Mouse (Mus musculus): ENCODE data around the gene Slc4a4.
"Not testable (repeated sequence)": the region's sequence is repeated elsewhere in the genome, so short reads cannot be mapped to it uniquely, and the experiment has no call there.

The Slc4a4 gene

GRCm38 (mm10) chr5:88960342-88961105, 73.9 kb downstream of the Slc4a4 start:
- DNase-seq (ENCODE audit: low spot score in 2 of 2): no peak

- no peak for DNase-seq (ENCODE audit: low spot score in 2 of 2)
These were observed 74.7 kb downstream of the Slc4a4 start for GRCm38 (mm10) chr5:88961351-88961761.

DNA sequence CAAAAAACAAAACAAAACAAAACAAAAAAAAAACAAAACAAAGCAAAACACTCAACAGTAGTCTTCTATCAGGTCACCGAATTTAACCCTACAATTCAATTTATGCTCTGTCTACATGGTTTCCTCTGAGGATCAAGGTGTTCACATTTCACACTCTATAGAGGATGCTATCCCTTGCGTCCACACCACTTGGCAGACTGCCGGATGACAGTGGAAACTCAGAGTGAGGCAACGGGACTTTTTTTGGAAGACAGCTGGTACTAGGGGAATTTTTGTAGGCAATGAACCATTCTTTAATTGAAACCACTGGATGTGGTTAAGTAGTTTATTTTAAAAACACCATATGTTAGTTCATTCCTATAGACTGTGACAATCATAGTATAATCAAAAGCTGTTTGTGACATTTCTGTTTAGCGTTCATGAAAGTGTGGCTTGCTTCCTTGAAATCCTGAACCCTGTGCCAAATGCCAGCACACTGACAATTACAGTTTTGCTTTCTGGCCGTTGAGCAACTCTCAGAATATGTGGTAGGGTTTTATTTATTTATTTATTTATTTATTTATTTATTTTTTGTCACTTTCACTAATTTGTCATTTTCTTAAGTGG, 78.2 kb downstream of the Slc4a4 start:
- no peak for DNase-seq (ENCODE audit: low spot score in 2 of 2)

DNA sequence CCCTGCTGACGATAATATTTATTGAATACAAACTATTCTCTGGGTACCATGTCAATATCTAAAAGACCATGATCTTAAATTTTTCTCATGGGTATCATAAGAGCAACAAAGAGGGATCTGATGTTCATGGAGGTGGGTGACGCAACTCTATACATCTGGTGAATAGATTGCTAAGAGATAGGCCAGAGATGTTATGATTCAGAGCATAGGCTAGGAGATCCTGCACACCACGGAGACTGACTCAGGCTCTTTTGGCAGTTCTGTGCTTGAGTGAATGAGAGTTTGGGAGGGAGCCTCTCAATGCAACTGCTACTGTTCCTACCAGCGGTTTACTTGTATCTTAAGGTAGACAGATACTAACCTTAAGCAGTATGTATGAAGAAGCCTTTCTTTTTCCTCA, 79.9 kb downstream of the Slc4a4 start:
- DNase-seq (ENCODE audit: low spot score in 2 of 2): no peak

DNA sequence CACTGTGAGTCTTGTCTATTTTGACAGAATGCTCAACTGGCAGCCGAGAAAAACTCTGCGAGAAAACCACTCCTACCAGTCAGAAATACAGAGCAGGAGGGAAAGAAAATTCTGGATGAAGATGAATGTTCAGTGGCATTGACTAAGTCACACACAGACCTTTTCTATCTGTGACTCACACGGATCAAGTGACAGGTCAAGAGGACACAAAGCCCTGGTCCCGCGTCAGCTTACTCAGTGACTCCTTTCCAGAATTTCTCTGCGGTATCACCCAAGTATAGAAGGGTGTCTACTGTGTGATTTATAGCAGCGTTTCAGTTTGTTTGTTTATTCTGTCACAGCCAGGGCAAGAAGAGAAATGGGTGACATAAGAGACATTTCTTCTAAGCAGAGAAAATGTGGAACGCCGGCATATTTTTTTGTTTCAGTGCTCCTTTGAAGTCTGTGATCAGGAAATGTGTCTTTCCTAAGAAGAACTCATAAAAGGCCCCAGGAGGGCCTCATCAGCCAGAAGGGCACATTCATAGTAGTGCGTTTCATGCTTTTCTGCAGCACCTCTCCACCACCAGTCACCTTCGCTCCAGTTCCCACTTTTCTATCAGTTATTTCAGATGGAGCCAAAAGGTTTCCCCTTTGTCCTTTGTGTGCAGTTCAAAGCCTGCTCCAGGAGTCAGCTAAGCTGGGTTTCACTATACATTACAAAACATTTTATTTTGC, 82.5 kb downstream of the Slc4a4 start:
- DNase-seq (ENCODE audit: low spot score in 2 of 2): no peak

DNA sequence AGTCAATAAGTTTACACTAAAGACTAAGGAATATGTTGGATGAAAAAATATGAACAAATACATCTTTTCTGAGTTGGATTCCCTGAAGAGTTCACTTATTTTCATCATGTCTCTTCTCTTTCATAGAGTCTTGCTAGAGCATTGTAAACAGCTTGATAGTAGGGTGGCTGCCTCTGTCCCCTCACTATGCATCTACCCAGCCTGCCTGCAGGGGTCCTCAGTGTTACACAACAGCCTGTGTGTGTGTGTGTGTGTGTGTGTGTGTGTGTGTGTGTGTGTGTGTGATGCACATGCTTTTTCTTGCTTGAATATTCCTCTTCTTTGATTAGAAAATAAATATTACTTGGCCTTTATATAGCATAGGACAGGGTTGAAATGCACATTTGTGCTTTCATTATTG, 84.9 kb downstream of the Slc4a4 start:
- no peak for DNase-seq (ENCODE audit: low spot score in 2 of 2)

- no peak for DNase-seq (ENCODE audit: low spot score in 2 of 2)
These were observed 85.7 kb downstream of the Slc4a4 start for GRCm38 (mm10) chr5:88972277-88972676.

- DNase-seq (ENCODE audit: low spot score in 2 of 2): no peak
These were observed 86.5 kb downstream of the Slc4a4 start for GRCm38 (mm10) chr5:88973130-88973529.

DNA sequence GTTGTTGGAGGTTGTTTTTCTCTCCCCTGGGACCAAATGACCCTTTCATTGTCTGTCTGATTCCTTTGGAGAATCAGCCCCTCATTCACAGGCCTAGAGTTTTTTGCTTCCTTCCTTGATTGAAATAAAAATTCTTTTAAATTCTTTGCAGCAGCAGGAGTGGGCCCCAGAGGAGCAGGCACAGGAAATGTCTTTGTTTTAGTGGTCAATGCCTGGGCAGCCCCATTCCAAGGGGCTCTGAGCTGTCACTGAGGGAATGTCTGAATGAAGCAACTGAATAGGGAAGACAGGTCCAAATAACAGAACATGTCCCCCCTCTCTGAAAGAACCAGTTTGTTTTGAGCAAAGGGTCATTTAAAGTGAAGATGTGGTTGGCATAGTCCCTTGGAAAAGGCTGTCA, 89.1 kb downstream of the Slc4a4 start:
- no peak for DNase-seq (ENCODE audit: low spot score in 2 of 2)

GRCm38 (mm10) chr5:88976428-88976827, 89.8 kb downstream of the Slc4a4 start:
- DNase-seq (ENCODE audit: low spot score in 2 of 2): no peak

DNA sequence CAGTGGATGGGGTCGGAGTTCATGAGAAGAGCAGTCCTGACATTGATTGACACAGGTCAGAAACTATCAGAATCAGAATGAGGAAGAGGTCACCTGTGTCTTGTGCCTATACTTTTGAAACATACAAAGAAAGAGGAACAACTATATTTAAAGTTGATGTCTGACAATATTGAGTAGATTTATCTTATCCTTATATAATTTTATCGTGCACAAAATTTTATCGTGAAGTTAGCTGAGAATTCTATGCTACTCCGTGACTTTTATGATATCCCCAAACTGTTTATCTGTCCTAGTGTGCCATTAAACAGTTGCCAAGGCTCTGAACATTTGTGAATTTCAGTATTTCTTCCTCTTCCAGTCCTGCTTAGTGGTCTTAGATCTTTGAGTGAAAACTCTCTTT, 94.1 kb downstream of the Slc4a4 start:
- no peak for DNase-seq (ENCODE audit: low spot score in 2 of 2)

- no peak for DNase-seq (ENCODE audit: low spot score in 2 of 2)
These were observed 94.8 kb downstream of the Slc4a4 start for GRCm38 (mm10) chr5:88981243-88982014.

GRCm38 (mm10) chr5:88982040-88982736, 95.6 kb downstream of the Slc4a4 start:
- no peak for DNase-seq (ENCODE audit: low spot score in 2 of 2)

- no peak for DNase-seq (ENCODE audit: low spot score in 2 of 2)
These were observed 96.6 kb downstream of the Slc4a4 start for GRCm38 (mm10) chr5:88983170-88983569.

- no peak for DNase-seq (ENCODE audit: low spot score in 2 of 2)
These were observed 97.0 kb downstream of the Slc4a4 start for GRCm38 (mm10) chr5:88983652-88984051.

DNA sequence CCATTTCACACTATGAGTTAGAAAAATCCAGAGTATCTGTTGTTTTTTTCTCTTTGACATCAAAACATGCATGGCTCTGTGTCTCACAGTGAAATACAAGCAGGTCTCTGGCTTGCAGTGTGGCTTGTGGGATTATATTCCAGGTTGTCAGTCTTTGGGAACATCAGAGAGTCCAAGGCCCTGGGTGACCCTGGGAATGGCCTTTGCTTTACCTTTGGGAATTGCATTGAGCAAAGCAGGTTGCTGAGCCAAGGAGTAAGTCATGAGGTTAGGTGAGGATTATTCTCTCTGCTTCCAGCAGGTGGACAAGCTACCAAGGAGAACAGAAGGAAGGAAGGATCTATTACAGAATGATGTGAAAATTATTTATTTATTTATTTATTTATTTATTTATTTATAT, 102.4 kb downstream of the Slc4a4 start:
- DNase-seq (ENCODE audit: low spot score in 2 of 2): no peak

DNA sequence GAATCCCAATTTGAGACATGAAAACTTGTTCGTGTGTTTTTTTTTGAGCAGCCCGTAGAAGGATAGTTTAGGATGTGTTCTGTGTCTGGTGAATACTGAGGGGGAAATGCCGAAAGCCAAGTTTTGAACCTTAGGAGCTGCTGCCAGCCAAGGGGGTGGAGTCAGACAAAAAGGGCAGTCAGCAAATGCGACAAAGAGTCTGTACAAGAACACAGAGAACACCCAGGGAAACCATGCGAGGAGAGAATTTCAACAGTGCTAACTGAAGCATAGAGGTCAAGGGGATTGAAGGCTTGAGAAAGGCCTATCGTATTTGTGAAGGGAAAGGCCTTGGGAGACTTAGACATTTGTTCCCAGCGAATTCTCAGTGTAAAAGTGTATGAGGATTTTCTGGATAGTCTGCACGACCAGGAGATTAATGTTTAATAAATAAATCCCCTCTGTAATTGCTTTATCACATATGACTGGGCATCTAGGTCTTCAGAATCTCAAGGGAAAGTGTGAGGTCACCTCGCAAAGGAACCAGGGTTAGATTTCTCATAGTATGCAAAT, 103.7 kb downstream of the Slc4a4 start:
- no peak for DNase-seq (ENCODE audit: low spot score in 2 of 2)

GRCm38 (mm10) chr5:88991309-88991708, 104.7 kb downstream of the Slc4a4 start:
- DNase-seq (ENCODE audit: low spot score in 2 of 2): not testable (repeated sequence)

GRCm38 (mm10) chr5:88994533-88994932, 107.9 kb downstream of the Slc4a4 start:
- DNase-seq (ENCODE audit: low spot score in 2 of 2): no peak

DNA sequence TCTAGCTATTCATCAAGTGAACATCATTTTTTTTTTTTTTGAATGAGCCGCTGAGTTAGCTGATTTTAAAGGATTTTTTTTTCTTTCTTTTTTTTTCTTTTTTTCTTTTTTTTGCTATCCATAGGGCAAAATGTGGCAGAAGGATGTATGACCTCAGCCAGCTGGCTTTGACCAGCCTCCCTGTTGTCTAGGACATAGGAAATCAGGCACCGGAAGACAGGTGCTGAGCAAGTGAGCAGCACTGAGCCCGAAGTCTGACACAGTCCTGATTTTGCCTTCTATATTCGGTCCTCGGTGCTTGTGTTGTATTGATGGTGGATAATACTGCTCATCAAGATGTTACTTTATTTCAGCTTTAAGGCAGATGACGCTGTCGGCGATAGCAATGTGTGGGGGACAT, 109.6 kb downstream of the Slc4a4 start:
- no peak for DNase-seq (ENCODE audit: low spot score in 2 of 2)

DNA sequence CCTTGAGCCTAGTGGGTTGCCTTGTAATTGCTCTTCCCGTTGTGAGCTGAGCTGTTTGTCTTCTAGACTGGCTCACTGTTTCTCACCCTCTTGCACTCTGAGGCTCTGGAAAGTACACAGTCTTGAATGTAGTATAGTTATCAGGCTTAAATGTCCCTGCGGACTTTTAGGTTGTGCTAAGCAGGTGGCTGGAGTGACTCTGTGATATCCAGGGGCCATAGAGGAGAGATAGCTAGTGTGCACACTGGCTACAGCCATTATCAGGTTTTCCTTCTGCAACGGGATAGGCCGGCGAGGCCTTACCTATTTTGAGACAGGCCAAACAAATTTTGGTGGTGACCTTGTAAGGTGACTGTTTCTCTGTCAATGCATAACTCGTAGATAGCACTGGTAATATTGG, 110.7 kb downstream of the Slc4a4 start:
- no peak for DNase-seq (ENCODE audit: low spot score in 2 of 2)
